Mouse (Mus musculus): ENCODE data around the gene Slc6a2. TPM values are rescaled to one million over a fixed set of nuclear protein-coding genes. Genes with fewer than 3 reads are reported as not detected.

Gene Slc6a2
- not detected in 2 replicates for total RNA-seq (2014; rRNA removed)
- not detected in 2 replicates for polyA plus RNA-seq (2012; rRNA removed)

- Histone ChIP-seq H3K9ac (ENCODE audit: low read depth, low read length) (no peak within 1 kb of the TSS), H3K79me2 (ENCODE audit: control insufficient read depth, insufficient read depth, low read length) (no peaks in the 10 kb centered on the region), H3K36me3 (ENCODE audit: control insufficient read depth, insufficient read depth, low read length) (no peaks in the 10 kb centered on the region), H3K4me3 (ENCODE audit: insufficient read depth, low read depth, low read length) (no peak within 1 kb of the TSS), H3K27me3 (ENCODE audit: control insufficient read depth, insufficient read depth, low read length) (peaks cover 10% of the 10 kb centered on the region; the same call in 1 of the 2 replicates), H3K27ac (replicated peaks; ENCODE audit: insufficient read depth, low read depth, low read length) (no peak within 1 kb of the TSS), H3K4me1 (ENCODE audit: control insufficient read depth, insufficient read depth, low read length) (no peaks in the 10 kb centered on the region)
- TF ChIP-seq CTCF (IDR thresholded peaks at IDR 0.05; ENCODE audit: low read depth, low read length) (no peak), POLR2A (IDR thresholded peaks at IDR 0.05; ENCODE audit: extremely low read depth, insufficient read depth, low read length) (no peak)
- WGBS = 53% methylated on average over 10 of the region's 10 CpGs
- DNase-seq (ENCODE audit: extremely low read depth, low read depth, low spot score) = no peak
Measured at GRCm38 (mm10) chr8:92959779-92960178, at the start of gene Slc6a2. TSS of gene Slc6a2 (plus strand) at chr8:92960079.

- no peak overlapping the region for H3K27ac ChIP-seq (replicated peaks; ENCODE audit: insufficient read depth, low read depth, low read length)
- no peaks in the 10 kb centered on the region for H3K79me2 ChIP-seq (ENCODE audit: control insufficient read depth, insufficient read depth, low read length)
- no peak for TF ChIP-seq POLR2A (IDR thresholded peaks at IDR 0.05; ENCODE audit: extremely low read depth, insufficient read depth, low read length)
- TF ChIP-seq CTCF (IDR thresholded peaks at IDR 0.05; ENCODE audit: low read depth, low read length) = no peak
- no peak overlapping the region for H3K4me3 ChIP-seq (ENCODE audit: insufficient read depth, low read depth, low read length)
- WGBS = 85% methylated on average over 3 of the region's 3 CpGs
- H3K36me3 ChIP-seq (ENCODE audit: control insufficient read depth, insufficient read depth, low read length) = no peaks in the 10 kb centered on the region
- no peaks in the 10 kb centered on the region for H3K27me3 ChIP-seq (ENCODE audit: control insufficient read depth, insufficient read depth, low read length)
- H3K4me1 ChIP-seq (ENCODE audit: control insufficient read depth, insufficient read depth, low read length) = no peaks in the 10 kb centered on the region
- no peak overlapping the region for H3K9ac ChIP-seq (ENCODE audit: low read depth, low read length)
- no peak for DNase-seq (ENCODE audit: extremely low read depth, low read depth, low spot score)
Measured at GRCm38 (mm10) chr8:92911477-92911876, 48.4 kb upstream of the Slc6a2 start.

GRCm38 (mm10) chr8:92913396-92913795 is 46.5 kb upstream of the Slc6a2 start:
- H3K9ac ChIP-seq (ENCODE audit: low read depth, low read length) = no peak overlapping the region
- no peak overlapping the region for H3K4me3 ChIP-seq (ENCODE audit: insufficient read depth, low read depth, low read length)
- TF ChIP-seq CTCF (IDR thresholded peaks at IDR 0.05; ENCODE audit: low read depth, low read length) (no peak), POLR2A (IDR thresholded peaks at IDR 0.05; ENCODE audit: extremely low read depth, insufficient read depth, low read length) (no peak)
- 81% methylated on average over 7 of the region's 7 CpGs for WGBS
- H3K4me1 ChIP-seq (ENCODE audit: control insufficient read depth, insufficient read depth, low read length) = no peaks in the 10 kb centered on the region
- no peaks in the 10 kb centered on the region for H3K36me3 ChIP-seq (ENCODE audit: control insufficient read depth, insufficient read depth, low read length)
- H3K27me3 ChIP-seq (ENCODE audit: control insufficient read depth, insufficient read depth, low read length) = no peaks in the 10 kb centered on the region
- H3K27ac ChIP-seq (replicated peaks; ENCODE audit: insufficient read depth, low read depth, low read length) = no peak overlapping the region
- H3K79me2 ChIP-seq (ENCODE audit: control insufficient read depth, insufficient read depth, low read length) = no peaks in the 10 kb centered on the region
- DNase-seq (ENCODE audit: extremely low read depth, low read depth, low spot score) = no peak

GRCm38 (mm10) chr8:92916082-92916481 is 43.8 kb upstream of the Slc6a2 start:
- no peak overlapping the region for H3K9ac ChIP-seq (ENCODE audit: low read depth, low read length)
- H3K4me1 ChIP-seq (ENCODE audit: control insufficient read depth, insufficient read depth, low read length) = no peaks in the 10 kb centered on the region
- H3K36me3 ChIP-seq (ENCODE audit: control insufficient read depth, insufficient read depth, low read length) = no peaks in the 10 kb centered on the region
- WGBS = 80% methylated on average over 3 of the region's 3 CpGs
- H3K27ac ChIP-seq (replicated peaks; ENCODE audit: insufficient read depth, low read depth, low read length) = no peak overlapping the region
- H3K27me3 ChIP-seq (ENCODE audit: control insufficient read depth, insufficient read depth, low read length) = no peaks in the 10 kb centered on the region
- no peaks in the 10 kb centered on the region for H3K79me2 ChIP-seq (ENCODE audit: control insufficient read depth, insufficient read depth, low read length)
- DNase-seq (ENCODE audit: extremely low read depth, low read depth, low spot score) = no peak
- no peak overlapping the region for H3K4me3 ChIP-seq (ENCODE audit: insufficient read depth, low read depth, low read length)
- TF ChIP-seq CTCF (IDR thresholded peaks at IDR 0.05; ENCODE audit: low read depth, low read length) = no peak
- no peak for TF ChIP-seq POLR2A (IDR thresholded peaks at IDR 0.05; ENCODE audit: extremely low read depth, insufficient read depth, low read length)

- H3K27me3 ChIP-seq (ENCODE audit: control insufficient read depth, insufficient read depth, low read length) = no peaks in the 10 kb centered on the region
- H3K27ac ChIP-seq (replicated peaks; ENCODE audit: insufficient read depth, low read depth, low read length) = no peak overlapping the region
- H3K4me3 ChIP-seq (ENCODE audit: insufficient read depth, low read depth, low read length) = no peak overlapping the region
- H3K9ac ChIP-seq (ENCODE audit: low read depth, low read length) = no peak overlapping the region
- WGBS = 85% methylated on average over 3 of the region's 3 CpGs
- no peaks in the 10 kb centered on the region for H3K36me3 ChIP-seq (ENCODE audit: control insufficient read depth, insufficient read depth, low read length)
- TF ChIP-seq POLR2A (IDR thresholded peaks at IDR 0.05; ENCODE audit: extremely low read depth, insufficient read depth, low read length) = no peak
- TF ChIP-seq CTCF (IDR thresholded peaks at IDR 0.05; ENCODE audit: low read depth, low read length) = no peak
- H3K79me2 ChIP-seq (ENCODE audit: control insufficient read depth, insufficient read depth, low read length) = no peaks in the 10 kb centered on the region
- no peaks in the 10 kb centered on the region for H3K4me1 ChIP-seq (ENCODE audit: control insufficient read depth, insufficient read depth, low read length)
- no peak for DNase-seq (ENCODE audit: extremely low read depth, low read depth, low spot score)
Measured at GRCm38 (mm10) chr8:92921768-92922167, 38.1 kb upstream of the Slc6a2 start.

- no peak for TF ChIP-seq POLR2A (IDR thresholded peaks at IDR 0.05; ENCODE audit: extremely low read depth, insufficient read depth, low read length)
- no peak for TF ChIP-seq CTCF (IDR thresholded peaks at IDR 0.05; ENCODE audit: low read depth, low read length)
- Histone ChIP-seq H3K79me2 (ENCODE audit: control insufficient read depth, insufficient read depth, low read length) (no peaks in the 10 kb centered on the region), H3K4me1 (ENCODE audit: control insufficient read depth, insufficient read depth, low read length) (no peaks in the 10 kb centered on the region), H3K27ac (replicated peaks; ENCODE audit: insufficient read depth, low read depth, low read length) (no peak overlapping the region), H3K36me3 (ENCODE audit: control insufficient read depth, insufficient read depth, low read length) (no peaks in the 10 kb centered on the region), H3K4me3 (ENCODE audit: insufficient read depth, low read depth, low read length) (no peak overlapping the region), H3K9ac (ENCODE audit: low read depth, low read length) (no peak overlapping the region), H3K27me3 (ENCODE audit: control insufficient read depth, insufficient read depth, low read length) (no peaks in the 10 kb centered on the region)
- no peak for DNase-seq (ENCODE audit: extremely low read depth, low read depth, low spot score)
- 77% methylated on average over 4 of the region's 4 CpGs for WGBS
Measured at GRCm38 (mm10) chr8:92928986-92929385, 30.9 kb upstream of the Slc6a2 start.

All from liver, adult 2 months (tissue).